Mouse (Mus musculus) thymus, adult 2 months (tissue): ENCODE results near the gene Slc24a3. TPM values are rescaled to one million over a fixed set of nuclear protein-coding genes. Genes with fewer than 3 reads are reported as not detected.

Source experiments
- DNase-seq: peaks from one replicate; pipeline ENCODE4 v3.0.0; 2021
- H3K27ac ChIP-seq: fragments of 200-500 bp; 2 replicates; pipeline ENCODE4 v1.5.1; 2012; ENCODE audit warnings: low read length, control low read depth; ENCODE audit not compliant: control insufficient read depth, insufficient read depth
- H3K27me3 ChIP-seq: fragments of 200-500 bp; 2 replicates; pipeline ENCODE4 v1.6.1; 2012; ENCODE audit warnings: mild to moderate bottlenecking, low read length, moderate library complexity, mixed read lengths; ENCODE audit not compliant: control insufficient read depth, insufficient read depth
- H3K36me3 ChIP-seq: fragments of 200-500 bp; 2 replicates; pipeline ENCODE4 v1.6.1; 2012; ENCODE audit warnings: mild to moderate bottlenecking, low read length, moderate library complexity; ENCODE audit not compliant: control insufficient read depth, insufficient read depth
- H3K4me1 ChIP-seq: fragments of 200-500 bp; replicated peaks from 2 replicates; pipeline ENCODE4 v1.6.1; 2012; ENCODE audit warnings: low read length; ENCODE audit not compliant: control insufficient read depth, insufficient read depth
- H3K4me3 ChIP-seq: fragments of 200-500 bp; 2 replicates; pipeline ENCODE4 v1.5.1; 2012; ENCODE audit warnings: mild to moderate bottlenecking, low read length, control low read depth, moderate library complexity; ENCODE audit not compliant: control insufficient read depth, insufficient read depth
- CTCF ChIP-seq: fragments of 200-500 bp; IDR thresholded peaks from 2 replicates; pipeline ENCODE4 v1.5.1; 2012; ENCODE audit warnings: mild to moderate bottlenecking, control low read depth, low read length, moderate library complexity, borderline replicate concordance; ENCODE audit not compliant: control insufficient read depth, poor library complexity, insufficient read depth; ENCODE audit errors: extremely low read depth
- POLR2A ChIP-seq: fragments of 200-500 bp; IDR thresholded peaks from 2 replicates; pipeline ENCODE4 v1.6.1; 2012; ENCODE audit warnings: mild to moderate bottlenecking, low read length, control low read depth, moderate library complexity; ENCODE audit not compliant: control insufficient read depth, poor library complexity, insufficient read depth; ENCODE audit errors: extremely low read depth
- WGBS: fragments of 180-500 bp; shearing (Covaris S2); methylation state at CpG from one replicate; pipeline ENCODE4 v1.1.7; 2018; 5-methylcytosine and 5-hydroxymethylcytosine counted together
- polyA plus RNA-seq: library from polyadenylated mRNA; depleted of rRNA; stranded (reverse); fragments of >200 nt; gene quantifications from 2 replicates; pipeline ENCODE4 v1.2.3, GENCODE M21; 2012

Slc24a3 gene
- polyA plus RNA-seq, 1 experiment, result 2.7 TPM

- Histone ChIP-seq H3K4me1 (no peaks in the 10 kb centered on the region), H3K27me3 (no peaks in the 10 kb centered on the region), H3K4me3 (no peak overlapping the region), H3K27ac (no peak overlapping the region), H3K36me3 (no peaks in the 10 kb centered on the region)
- no peak for TF ChIP-seq POLR2A
- TF ChIP-seq CTCF, result no peak
- no peak for DNase-seq
- WGBS, result 86% methylated on average over 2 of the region's 2 CpGs
These were observed 251.5 kb downstream of the Slc24a3 start for GRCm38 (mm10) chr2:145419078-145419477.

- WGBS, result 92% methylated on average over 5 of the region's 5 CpGs
- Histone ChIP-seq H3K27me3 (no peaks in the 10 kb centered on the region), H3K4me3 (no peak overlapping the region), H3K27ac (no peak overlapping the region), H3K4me1 (no peaks in the 10 kb centered on the region), H3K36me3 (no peaks in the 10 kb centered on the region)
- TF ChIP-seq POLR2A (no peak), CTCF (no peak)
- no peak for DNase-seq
These were observed 253.7 kb downstream of the Slc24a3 start for GRCm38 (mm10) chr2:145420967-145421888.

GRCm38 (mm10) chr2:145421889-145422212 is 254.3 kb downstream of the Slc24a3 start:
- no peak for DNase-seq
- Histone ChIP-seq H3K4me1 (no peaks in the 10 kb centered on the region), H3K4me3 (no peak overlapping the region), H3K27ac (no peak overlapping the region), H3K36me3 (no peaks in the 10 kb centered on the region), H3K27me3 (no peaks in the 10 kb centered on the region)
- no peak for TF ChIP-seq POLR2A
- TF ChIP-seq CTCF, result no peak
- WGBS, result 83% methylated on average over 3 of the region's 3 CpGs

GRCm38 (mm10) chr2:145429982-145430381 is 262.4 kb downstream of the Slc24a3 start:
- TF ChIP-seq CTCF, result no peak
- no peak for DNase-seq
- Histone ChIP-seq H3K4me1 (no peaks in the 10 kb centered on the region), H3K4me3 (no peak overlapping the region), H3K27me3 (no peaks in the 10 kb centered on the region), H3K27ac (no peak overlapping the region), H3K36me3 (no peaks in the 10 kb centered on the region)
- 90% methylated on average over 5 of the region's 5 CpGs for WGBS

- Histone ChIP-seq H3K27ac (no peak overlapping the region), H3K36me3 (no peaks in the 10 kb centered on the region), H3K27me3 (no peaks in the 10 kb centered on the region), H3K4me1 (no peaks in the 10 kb centered on the region), H3K4me3 (no peak overlapping the region)
- 98% methylated on average over 1 of the region's 1 CpGs for WGBS
- TF ChIP-seq CTCF (no peak), POLR2A (no peak)
- no peak for DNase-seq
These were observed 266.5 kb downstream of the Slc24a3 start for GRCm38 (mm10) chr2:145434068-145434467.

- Histone ChIP-seq H3K4me1 (no peaks in the 10 kb centered on the region), H3K27me3 (no peaks in the 10 kb centered on the region), H3K36me3 (no peaks in the 10 kb centered on the region), H3K4me3 (no peak overlapping the region), H3K27ac (no peak overlapping the region)
- WGBS, result 82% methylated on average over 5 of the region's 5 CpGs
- no peak for DNase-seq
- no peak for TF ChIP-seq POLR2A
- no peak for TF ChIP-seq CTCF
These were observed 270.8 kb downstream of the Slc24a3 start for GRCm38 (mm10) chr2:145438336-145438735.
